Mouse (Mus musculus): ENCODE measurements around the gene Naa38. TPM values are rescaled to one million over a fixed set of nuclear protein-coding genes. Genes with fewer than 3 reads are reported as not detected.

The Naa38 gene
- polyA plus RNA-seq, 1 experiment from 2014 or later = 179 TPM

DNA sequence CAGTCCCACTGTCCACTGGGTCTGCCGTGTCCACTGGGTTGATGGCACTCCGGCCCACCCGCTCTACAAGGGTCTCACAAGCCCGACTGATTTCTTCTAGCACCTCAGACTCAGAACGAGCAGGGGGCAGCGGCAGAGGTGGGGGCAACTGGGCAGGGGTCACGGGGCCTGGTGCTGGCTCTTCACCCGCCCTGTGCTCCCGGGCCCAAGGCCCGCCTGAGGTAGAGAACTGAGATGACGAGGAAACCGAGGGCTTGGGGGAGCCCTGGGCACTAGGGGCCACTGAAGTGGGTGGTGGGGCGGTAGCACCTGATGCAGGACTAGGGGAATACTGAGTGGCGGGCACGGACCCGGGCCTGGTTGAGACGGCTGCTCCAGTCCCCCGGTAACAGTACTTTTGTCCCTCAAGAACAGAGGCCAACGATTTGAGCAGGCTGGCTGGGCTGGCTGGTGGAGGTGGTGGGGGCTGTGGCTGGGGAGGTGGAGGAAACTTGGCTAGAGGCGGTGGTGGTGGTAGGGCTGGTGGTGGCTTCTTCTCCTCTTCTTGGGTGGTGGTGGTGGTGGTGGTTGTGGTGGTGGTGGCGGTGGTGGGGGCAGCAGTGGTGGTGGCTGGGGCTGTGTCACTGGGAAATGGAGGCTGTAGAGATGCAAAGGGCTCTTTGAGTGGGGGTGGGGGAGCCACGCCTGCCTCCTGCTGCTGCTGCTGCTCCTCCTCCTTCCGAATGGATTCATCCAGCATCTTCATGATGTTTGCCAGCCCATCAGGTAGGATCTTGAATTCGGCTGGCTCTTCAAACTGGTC lies 9.5 kb downstream of the Naa38 start:
- Histone ChIP-seq H3K9ac (no peak overlapping the region), H3K4me3 (replicated peaks) (no peak overlapping the region), H3K9me3 (no peaks in the 10 kb centered on the region), H3K36me3 (peaks cover 69% of the 10 kb centered on the region), H3K27me3 (replicated peaks) (no peaks in the 10 kb centered on the region), H3K27ac (no peak overlapping the region), H3K4me1 (peaks cover 23% of the 10 kb centered on the region), H3K4me2 (no peak overlapping the region)
- no peak for ATAC-seq (ENCODE audit: insufficient read depth, low FRiP score, low read depth)
- WGBS = 91% methylated on average over 24 of the region's 24 CpGs

DNA sequence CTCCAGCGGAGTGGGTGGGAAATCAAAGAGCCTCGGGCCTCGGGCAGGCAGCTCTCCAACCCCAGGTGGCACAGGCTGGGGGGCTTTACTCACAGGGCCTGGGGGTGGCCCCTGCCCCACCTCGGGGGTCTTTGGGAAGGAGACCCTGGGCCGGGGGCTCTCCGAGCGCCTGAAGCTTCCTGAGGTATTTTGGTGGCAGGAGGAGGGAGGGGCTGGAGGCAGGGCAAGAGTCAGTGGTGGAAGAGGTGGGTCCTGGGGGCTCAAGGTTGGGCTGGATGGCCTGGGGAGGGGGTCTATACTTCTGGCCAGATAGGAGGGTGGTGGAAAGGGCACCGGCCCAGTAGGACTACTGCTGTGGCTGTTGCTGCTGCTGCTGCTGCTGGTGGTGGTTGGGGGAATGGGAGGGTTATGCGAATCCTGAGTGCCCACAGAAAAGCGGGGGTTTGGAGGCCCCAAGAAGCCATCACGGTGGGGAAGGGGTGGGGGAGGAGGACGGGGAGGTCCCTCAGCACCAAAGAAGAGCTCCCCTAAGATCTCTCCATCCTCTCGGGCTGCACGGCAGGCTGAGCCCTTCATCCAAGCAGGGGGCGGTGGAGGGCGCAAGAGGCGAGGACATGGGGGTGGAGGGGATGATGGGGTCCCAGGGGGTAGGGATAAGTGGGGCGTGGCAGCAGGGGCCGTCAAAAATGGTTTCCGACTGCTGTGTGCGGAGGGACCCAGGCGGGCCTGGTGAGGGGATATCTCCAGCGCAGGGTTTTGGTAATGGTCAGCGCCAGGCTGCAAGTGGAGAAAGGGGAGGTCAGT lies 10.3 kb downstream of the Naa38 start:
- no peaks in the 10 kb centered on the region for H3K9me3 ChIP-seq
- H3K4me3 ChIP-seq (replicated peaks) = no peak overlapping the region
- 89% methylated on average over 24 of the region's 24 CpGs for whole genome bisulfite sequencing
- H3K27ac ChIP-seq = no peak overlapping the region
- peaks cover 61% of the 10 kb centered on the region for H3K36me3 ChIP-seq
- no peak overlapping the region for H3K9ac ChIP-seq
- ATAC-seq (ENCODE audit: insufficient read depth, low FRiP score, low read depth) = no peak
- no peak overlapping the region for H3K4me2 ChIP-seq
- H3K27me3 ChIP-seq (replicated peaks) = no peaks in the 10 kb centered on the region
- H3K4me1 ChIP-seq = peaks cover 15% of the 10 kb centered on the region

DNA sequence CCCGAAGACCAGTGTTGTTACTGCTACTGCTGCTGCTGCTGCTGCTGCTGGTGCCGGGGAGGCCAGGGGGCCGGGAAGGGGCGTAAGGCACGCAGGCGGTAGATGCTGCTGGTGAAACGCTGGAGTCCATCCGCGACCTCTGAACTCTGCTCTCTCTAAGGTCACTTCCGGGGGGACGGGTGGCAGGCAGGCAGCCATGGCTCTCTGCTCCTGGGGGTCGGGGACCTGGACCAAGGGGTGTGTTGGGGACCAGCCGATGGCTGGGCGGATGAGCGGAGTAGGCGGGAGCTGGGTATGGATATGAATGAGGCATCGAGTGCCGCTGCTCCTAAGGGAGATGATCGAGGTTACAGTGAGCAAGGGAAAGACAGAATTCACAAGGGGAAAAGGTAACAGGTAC lies 11.0 kb downstream of the Naa38 start:
- Histone ChIP-seq H3K27me3 (replicated peaks) (no peaks in the 10 kb centered on the region), H3K4me2 (no peak overlapping the region), H3K9ac (no peak overlapping the region), H3K4me1 (peaks cover 14% of the 10 kb centered on the region), H3K9me3 (no peaks in the 10 kb centered on the region), H3K4me3 (replicated peaks) (no peak overlapping the region), H3K36me3 (peaks cover 56% of the 10 kb centered on the region), H3K27ac (no peak overlapping the region)
- 86% methylated on average over 19 of the region's 19 CpGs for WGBS
- no peak for ATAC-seq (ENCODE audit: insufficient read depth, low FRiP score, low read depth)

DNA sequence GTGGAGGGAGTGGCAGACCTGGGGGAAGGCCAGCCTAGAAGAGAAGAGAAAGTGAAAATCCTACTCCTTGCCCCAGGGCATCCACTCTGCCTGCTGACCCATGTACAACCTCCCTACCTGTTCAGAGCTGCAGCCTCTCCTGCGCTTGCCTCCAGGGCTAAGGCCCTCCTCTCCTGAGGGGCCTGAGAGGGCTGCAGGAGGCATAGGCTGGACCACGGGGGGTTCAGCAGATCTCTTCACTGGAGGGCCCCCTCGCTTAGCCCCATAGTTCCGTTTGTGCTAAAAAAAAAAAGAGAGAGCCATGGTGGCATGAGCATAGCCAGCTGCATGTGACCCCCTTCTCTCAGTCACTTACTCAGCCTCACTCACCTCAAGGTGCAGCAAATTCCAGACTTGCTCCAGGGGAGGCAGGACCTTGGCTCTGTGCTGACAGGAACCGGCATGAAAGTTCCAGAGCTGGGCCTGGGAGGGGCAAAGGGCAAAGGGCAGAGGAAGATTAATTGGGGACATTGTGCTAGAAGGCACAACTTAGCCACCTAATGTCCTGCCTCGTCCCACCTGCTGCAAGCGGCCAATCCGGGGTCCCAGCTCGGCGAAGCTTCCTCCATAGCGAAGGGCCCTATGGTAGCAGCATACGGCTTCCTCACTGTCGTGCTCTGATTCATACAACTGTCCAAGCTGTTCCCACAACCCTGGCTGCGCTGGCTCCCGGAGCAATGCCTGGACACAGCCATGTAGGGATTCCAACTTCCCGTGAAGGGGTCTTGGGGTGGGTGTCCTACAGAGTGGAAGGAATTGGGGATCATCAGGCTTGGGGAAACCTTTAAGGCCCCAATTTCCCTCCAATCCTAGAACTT lies 11.8 kb downstream of the Naa38 start:
- Histone ChIP-seq H3K27ac (no peak overlapping the region), H3K27me3 (replicated peaks) (no peaks in the 10 kb centered on the region), H3K4me2 (no peak overlapping the region), H3K4me1 (peaks cover 14% of the 10 kb centered on the region), H3K9ac (no peak overlapping the region), H3K4me3 (replicated peaks) (no peak overlapping the region), H3K36me3 (peaks cover 48% of the 10 kb centered on the region), H3K9me3 (no peaks in the 10 kb centered on the region)
- no peak for ATAC-seq (ENCODE audit: insufficient read depth, low FRiP score, low read depth)
- 85% methylated on average over 16 of the region's 16 CpGs for WGBS

DNA sequence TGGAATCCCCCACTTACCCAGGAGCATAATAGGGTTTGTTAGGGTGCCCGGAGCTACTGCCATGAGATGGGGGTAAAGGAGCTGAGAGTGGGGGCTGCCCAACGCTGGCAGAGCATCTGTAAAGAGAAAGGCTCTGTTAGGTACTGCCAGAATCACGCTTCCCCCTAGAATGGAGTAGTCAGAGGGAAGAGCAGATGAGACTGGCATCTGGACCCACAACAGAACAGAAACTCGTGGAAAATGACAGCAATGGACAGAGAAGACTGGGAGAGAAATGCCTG lies 12.4 kb downstream of the Naa38 start:
- H3K4me2 ChIP-seq = peak overlapping the region; percentile 93; the same call in 1 of the 2 replicates

DNA sequence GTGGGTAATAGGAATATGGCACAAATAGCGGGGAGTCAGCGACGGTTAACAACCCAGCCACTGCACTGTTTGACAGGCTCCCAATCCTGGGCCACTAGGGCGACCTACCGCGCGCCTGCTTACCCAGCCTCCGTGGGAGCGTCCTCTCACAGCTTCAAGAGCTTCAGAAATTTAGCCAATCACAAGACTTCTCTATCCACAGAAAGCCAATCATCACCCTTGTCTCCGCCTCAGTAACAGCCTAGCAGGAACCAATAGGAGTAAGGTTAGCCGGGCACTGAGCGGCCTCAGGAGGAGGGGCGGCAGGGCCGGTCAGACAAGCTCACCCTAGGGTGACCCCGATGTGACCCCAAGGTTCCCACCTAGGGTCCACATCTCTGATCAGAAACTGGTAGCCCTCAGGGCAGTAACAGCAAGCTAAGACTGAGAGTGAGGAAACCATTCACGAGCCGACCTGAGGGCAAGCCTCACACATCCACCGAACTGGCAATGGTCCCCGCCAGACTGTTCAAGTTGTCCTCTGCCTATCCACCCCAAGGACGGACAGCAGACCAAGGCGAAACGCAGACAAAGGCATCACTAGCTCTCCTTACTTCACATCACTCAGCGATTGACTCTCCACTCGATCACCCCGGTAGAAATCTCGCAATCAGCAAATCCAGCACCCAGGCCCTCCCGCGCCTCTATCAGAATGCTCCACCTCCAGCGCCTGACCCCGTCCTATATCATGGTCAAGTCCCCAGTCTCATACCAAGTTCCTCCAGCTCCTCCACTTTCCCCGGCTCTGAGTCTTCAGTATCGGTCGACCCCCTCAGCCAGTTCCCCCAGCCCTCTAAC lies 13.5 kb downstream of the Naa38 start:
- peak; percentile 74 for ATAC-seq (ENCODE audit: insufficient read depth, low FRiP score, low read depth)
- Histone ChIP-seq H3K4me1 (peaks cover 30% of the 10 kb centered on the region), H3K27ac (peak overlapping the region; percentile 98), H3K9ac (peak overlapping the region; percentile 82), H3K36me3 (peaks cover 40% of the 10 kb centered on the region), H3K9me3 (no peaks in the 10 kb centered on the region), H3K4me3 (replicated peaks) (peak overlapping the region; percentile 68), H3K27me3 (replicated peaks) (no peaks in the 10 kb centered on the region), H3K4me2 (peak overlapping the region; percentile 93)
- under 1% methylated on average over 33 of the region's 33 CpGs for WGBS

More for the DNA sequence above, 12.4 kb downstream of the Naa38 start:
- Histone ChIP-seq H3K27ac (no peak overlapping the region), H3K9ac (no peak overlapping the region), H3K4me3 (replicated peaks) (no peak overlapping the region), H3K9me3 (no peaks in the 10 kb centered on the region), H3K36me3 (peaks cover 46% of the 10 kb centered on the region), H3K27me3 (replicated peaks) (no peaks in the 10 kb centered on the region), H3K4me1 (peaks cover 19% of the 10 kb centered on the region)
- WGBS = 77% methylated on average over 4 of the region's 4 CpGs
- no peak for ATAC-seq (ENCODE audit: insufficient read depth, low FRiP score, low read depth)

DNA sequence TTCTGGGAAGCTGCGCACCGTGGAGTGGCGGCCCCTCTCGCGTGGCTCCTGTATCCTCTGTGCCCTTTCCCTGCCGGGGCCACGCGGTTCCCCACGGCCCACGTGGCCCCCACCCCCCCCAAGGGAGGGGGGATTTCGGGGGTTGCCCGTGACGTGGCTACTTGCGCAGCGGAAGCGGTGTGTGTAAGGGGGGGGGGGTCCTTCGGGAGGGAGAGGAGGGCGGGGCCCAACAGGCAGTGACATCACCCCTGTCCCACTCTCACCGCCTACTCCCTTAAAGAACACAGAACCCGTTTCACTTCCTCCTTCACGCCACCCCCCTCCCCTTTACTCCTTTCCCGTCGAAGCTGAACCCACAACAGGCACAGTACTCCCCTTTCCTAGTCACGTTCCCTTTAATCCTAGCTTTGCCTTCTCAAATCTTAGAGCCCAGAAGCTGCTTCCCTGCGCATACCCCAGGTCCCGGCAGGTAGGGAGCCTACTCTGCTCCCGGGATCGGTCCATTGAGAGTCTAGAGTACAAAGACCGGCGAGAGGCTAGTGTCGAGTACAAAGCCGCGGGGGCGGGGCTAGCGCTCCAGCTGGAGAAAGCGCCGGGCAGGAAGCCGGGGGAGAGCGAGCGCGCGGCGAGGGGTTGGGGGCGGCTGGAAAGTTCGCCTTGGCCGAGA lies 14.2 kb downstream of the Naa38 start:
- H3K4me2 ChIP-seq = peak overlapping the region; percentile 93
- peak overlapping the region; percentile 82 for H3K9ac ChIP-seq
- peaks cover 32% of the 10 kb centered on the region for H3K36me3 ChIP-seq
- peaks cover 37% of the 10 kb centered on the region for H3K4me1 ChIP-seq
- no peaks in the 10 kb centered on the region for H3K27me3 ChIP-seq (replicated peaks)
- under 1% methylated on average over 44 of the region's 46 CpGs for WGBS
- peak; percentile 57 for ATAC-seq (ENCODE audit: insufficient read depth, low FRiP score, low read depth)
- peak overlapping the region; percentile 68 for H3K4me3 ChIP-seq (replicated peaks)
- no peaks in the 10 kb centered on the region for H3K9me3 ChIP-seq
- H3K27ac ChIP-seq = peak overlapping the region; percentile 98

DNA sequence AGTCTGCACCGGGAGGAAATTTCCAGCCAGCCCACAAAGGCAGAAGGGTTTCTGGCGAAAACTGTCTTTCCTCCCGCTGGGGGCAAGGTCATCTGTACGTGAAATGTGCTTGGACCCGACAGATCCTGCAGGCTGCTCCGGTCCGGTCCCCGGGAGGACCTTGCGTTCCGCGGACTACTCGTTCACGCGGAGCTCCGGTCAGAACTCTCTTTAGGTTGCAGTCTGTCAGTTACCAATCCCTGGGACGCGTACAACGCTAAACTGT lies 14.7 kb downstream of the Naa38 start:
- H3K9me3 ChIP-seq = no peaks in the 10 kb centered on the region
- under 1% methylated on average over 18 of the region's 18 CpGs for WGBS
- H3K27me3 ChIP-seq (replicated peaks) = no peaks in the 10 kb centered on the region
- H3K9ac ChIP-seq = peak overlapping the region; percentile 82
- peak overlapping the region; percentile 93 for H3K4me2 ChIP-seq
- H3K27ac ChIP-seq = peak overlapping the region; percentile 98
- peak overlapping the region; percentile 68 for H3K4me3 ChIP-seq (replicated peaks)
- no peak for ATAC-seq (ENCODE audit: insufficient read depth, low FRiP score, low read depth)
- peaks cover 28% of the 10 kb centered on the region for H3K36me3 ChIP-seq
- peaks cover 42% of the 10 kb centered on the region for H3K4me1 ChIP-seq

DNA sequence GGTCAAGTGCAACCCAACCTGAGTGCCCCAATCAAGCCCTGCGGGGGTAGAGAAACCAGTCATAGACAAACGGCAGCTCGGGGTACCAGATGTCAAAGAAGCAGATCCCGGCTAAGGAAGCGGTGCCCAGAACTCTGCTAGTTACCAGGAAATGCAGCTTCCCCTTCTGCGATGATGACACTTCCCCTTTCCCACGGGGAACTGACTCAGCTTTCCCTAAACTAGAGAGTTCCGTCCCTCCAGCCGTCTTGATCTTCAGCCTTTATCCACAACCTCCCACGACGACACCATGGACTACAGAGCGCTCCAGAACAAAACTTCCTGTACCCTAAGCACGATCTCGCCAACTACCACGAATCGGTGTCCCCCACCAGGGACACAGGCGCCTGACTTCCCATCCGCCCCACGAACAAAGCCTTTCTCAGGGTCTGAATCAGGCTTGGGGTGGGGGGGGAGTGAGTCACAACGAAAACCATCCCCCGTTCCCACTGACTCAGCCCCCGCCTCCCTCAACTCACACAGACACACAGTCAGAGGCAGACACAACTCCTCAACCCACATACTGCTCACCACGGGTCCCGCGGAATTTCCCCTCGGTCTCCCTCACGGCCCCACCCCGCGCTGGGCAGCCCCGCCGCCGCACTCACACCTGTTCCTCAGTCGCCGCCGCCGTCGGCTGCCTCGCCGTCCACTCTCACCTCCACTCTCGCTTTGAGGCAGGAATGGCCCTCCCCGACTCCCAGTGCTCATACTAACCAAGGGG lies 15.2 kb downstream of the Naa38 start:
- WGBS = under 1% methylated on average over 41 of the region's 41 CpGs
- Histone ChIP-seq H3K9me3 (no peaks in the 10 kb centered on the region), H3K36me3 (peaks cover 24% of the 10 kb centered on the region), H3K4me2 (peak overlapping the region; percentile 93), H3K4me1 (peaks cover 44% of the 10 kb centered on the region), H3K27me3 (replicated peaks) (no peaks in the 10 kb centered on the region), H3K4me3 (replicated peaks) (peak overlapping the region; percentile 68), H3K9ac (peak overlapping the region; percentile 82), H3K27ac (peak overlapping the region; percentile 98)
- ATAC-seq (ENCODE audit: insufficient read depth, low FRiP score, low read depth) = 0 out of 2 replicates have a peak, but pooled peaks have one; percentile 1

DNA sequence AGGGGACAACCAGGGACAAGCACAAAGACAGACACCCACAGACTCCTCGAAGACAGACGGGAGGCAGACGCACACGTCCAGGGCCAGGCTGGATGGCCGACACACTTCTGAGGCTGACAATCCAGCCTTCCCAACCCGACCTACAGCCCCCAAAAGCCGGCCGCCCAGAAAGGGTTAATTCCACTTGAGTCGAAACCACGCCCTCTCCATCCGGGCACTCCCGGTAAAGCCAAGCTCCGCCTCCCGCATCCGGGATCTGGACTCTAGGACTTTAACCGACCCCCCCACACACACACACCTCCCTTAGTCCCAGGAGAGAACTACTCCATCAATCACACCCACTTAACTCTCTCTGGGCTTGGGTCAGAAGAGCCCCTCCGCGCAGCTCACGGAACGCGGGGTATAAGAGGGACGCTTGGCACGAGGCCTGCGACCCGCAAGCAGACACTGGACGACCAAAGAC lies 15.8 kb downstream of the Naa38 start:
- Histone ChIP-seq H3K9me3 (no peaks in the 10 kb centered on the region), H3K4me2 (peak overlapping the region; percentile 93), H3K27me3 (replicated peaks) (no peaks in the 10 kb centered on the region), H3K9ac (peak overlapping the region; percentile 82), H3K27ac (peak overlapping the region; percentile 98), H3K36me3 (peaks cover 18% of the 10 kb centered on the region), H3K4me3 (replicated peaks) (peak overlapping the region; percentile 68), H3K4me1 (peaks cover 44% of the 10 kb centered on the region)
- peak; percentile 51 for ATAC-seq (ENCODE audit: insufficient read depth, low FRiP score, low read depth)
- WGBS = under 1% methylated on average over 26 of the region's 26 CpGs

Data from stomach, embryonic 15.5 days (tissue).